ENCODE assay signal across 25 mouse cellular contexts in the genomic region with DNA sequence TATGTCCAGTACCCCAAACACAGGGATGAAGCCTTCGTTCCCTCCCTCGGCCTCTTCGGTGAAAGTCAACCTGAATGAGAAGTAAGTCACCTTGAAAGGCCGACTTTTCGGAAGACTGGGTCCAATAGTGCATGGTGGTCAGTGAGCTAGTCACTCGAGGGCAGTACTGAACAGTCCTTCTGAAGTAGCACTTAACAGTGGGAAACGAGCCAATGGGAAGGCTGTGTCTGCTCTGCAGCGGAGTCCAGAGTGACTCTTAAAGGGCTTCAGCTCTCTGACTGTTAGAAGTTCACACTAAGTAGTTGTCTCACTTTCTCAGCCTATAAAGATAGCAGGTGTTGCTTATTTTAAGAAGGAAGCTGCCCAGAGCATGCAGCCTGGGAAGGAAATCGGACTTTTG. TPM values are rescaled to one million over a fixed set of nuclear protein-coding genes. Genes with fewer than 3 reads are reported as not detected.
A peak's percentile ranks its signal among the peaks of the same experiment; 100 is the strongest.
DNase-seq lines count a peak whose midpoint lies in the region; ATAC-seq lines count a peak whose summit lies in the region.
"Had no signal": no experiment of that assay in that cellular context is flagged by ENCODE, and none has a peak within 500 bp of the region (broad histone marks: within the 10 kb centered on the region; RNA-seq: fewer than 3 reads in every experiment).

No protein-coding gene starts in this region.

- ATAC-seq in midbrain, embryonic 11.5 days (ENCODE audit: low FRiP score), result no peak
- no peak for ATAC-seq in midbrain, embryonic 13.5 days
- ATAC-seq in lung, embryonic 16.5 days (ENCODE audit: low read depth), result peak; percentile 49; the same call in 1 of the 2 replicates
- ATAC-seq in hindbrain, embryonic 14.5 days (ENCODE audit: low FRiP score), result no peak
- ATAC-seq: CD4-positive, CD25-positive, alpha-beta regulatory T cell, adult 4 months; forebrain, embryonic 15.5 days had no signal

- 97% methylated on average over 9 of the region's 9 CpGs for WGBS in midbrain, embryonic 11.5 days
- 93% methylated on average over 9 of the region's 9 CpGs for WGBS in midbrain, embryonic 13.5 days
- 81% methylated on average over 9 of the region's 9 CpGs for WGBS in lung, embryonic 16.5 days
- WGBS in hindbrain, embryonic 14.5 days, result 94% methylated on average over 9 of the region's 9 CpGs

- peak; percentile 33 for DNase-seq in midbrain, embryonic 11.5 days (ENCODE audit: low spot score, missing footprints)
- peak; percentile 59 for DNase-seq in lung, postnatal 14 days
- DNase-seq in lung, postnatal 4 days, result peak; percentile 54 to 55
- no peak for DNase-seq in cerebellum, postnatal 36 days
- no peak for DNase-seq in spleen, postnatal 10 days (ENCODE audit: low spot score in 2 of 2)
- DNase-seq in hindbrain, embryonic 14.5 days (ENCODE audit: low spot score), result no peak
- DNase-seq: adrenal gland, adult 2 months; adrenal gland, postnatal 14 days; cerebellum, adult 18-20 months; cerebellum, adult 9-10 months; cerebellum, postnatal 14 days; embryo, embryonic 11 days; gastrocnemius, postnatal 25 days; heart, postnatal 4 days had no signal

- no peak overlapping the region for H3K9ac ChIP-seq in midbrain, embryonic 11.5 days (ENCODE audit: low read length)
- H3K9ac ChIP-seq in midbrain, embryonic 13.5 days (replicated peaks), result no peak overlapping the region
- H3K9ac ChIP-seq in lung, embryonic 16.5 days (ENCODE audit: low read length), result no peak overlapping the region
- H3K9ac ChIP-seq in hindbrain, embryonic 14.5 days, result no peak overlapping the region
- H3K9ac ChIP-seq: embryonic facial prominence, embryonic 13.5 days; forebrain, embryonic 12.5 days; forebrain, embryonic 15.5 days; heart, embryonic 12.5 days; heart, embryonic 15.5 days; hindbrain, embryonic 15.5 days had no signal

- no peaks in the 10 kb centered on the region for H3K9me3 ChIP-seq in midbrain, embryonic 11.5 days (ENCODE audit: control insufficient read depth, low read length)
- H3K9me3 ChIP-seq in midbrain, embryonic 13.5 days, result no peaks in the 10 kb centered on the region
- H3K9me3 ChIP-seq in lung, embryonic 16.5 days (ENCODE audit: control insufficient read depth, low read length), result no peaks in the 10 kb centered on the region
- H3K9me3 ChIP-seq in hindbrain, embryonic 14.5 days (ENCODE audit: control insufficient read depth, low read length), result no peaks in the 10 kb centered on the region
- H3K9me3 ChIP-seq: embryonic facial prominence, embryonic 10.5 days; embryonic facial prominence, embryonic 13.5 days; forebrain, embryonic 12.5 days; forebrain, embryonic 15.5 days; heart, embryonic 12.5 days; heart, embryonic 15.5 days; hindbrain, embryonic 15.5 days had no signal

- H3K4me1 ChIP-seq in midbrain, embryonic 11.5 days (ENCODE audit: control insufficient read depth, insufficient read depth, low read length), result no peaks in the 10 kb centered on the region
- no peaks in the 10 kb centered on the region for H3K4me1 ChIP-seq in midbrain, embryonic 13.5 days (replicated peaks)
- no peaks in the 10 kb centered on the region for H3K4me1 ChIP-seq in lung, embryonic 16.5 days (replicated peaks; ENCODE audit: control insufficient read depth, insufficient read depth, low read length)
- no peaks in the 10 kb centered on the region for H3K4me1 ChIP-seq in hindbrain, embryonic 14.5 days (replicated peaks; ENCODE audit: control insufficient read depth, insufficient read depth, low read length)
- H3K4me1 ChIP-seq: embryonic facial prominence, embryonic 10.5 days; embryonic facial prominence, embryonic 13.5 days; forebrain, embryonic 12.5 days; forebrain, embryonic 15.5 days; heart, embryonic 12.5 days; heart, embryonic 15.5 days; hindbrain, embryonic 15.5 days had no signal

- H3K27ac ChIP-seq in midbrain, embryonic 11.5 days (ENCODE audit: low read depth, low read length), result no peak overlapping the region
- no peak overlapping the region for H3K27ac ChIP-seq in midbrain, embryonic 13.5 days
- H3K27ac ChIP-seq in lung, embryonic 16.5 days (ENCODE audit: low read length), result no peak overlapping the region
- no peak overlapping the region for H3K27ac ChIP-seq in hindbrain, embryonic 14.5 days
- H3K27ac ChIP-seq: embryonic facial prominence, embryonic 10.5 days; embryonic facial prominence, embryonic 13.5 days; forebrain, embryonic 12.5 days; forebrain, embryonic 15.5 days; heart, embryonic 15.5 days; hindbrain, embryonic 15.5 days had no signal

- H3K4me2 ChIP-seq in midbrain, embryonic 11.5 days, result no peak overlapping the region
- no peak overlapping the region for H3K4me2 ChIP-seq in midbrain, embryonic 13.5 days (replicated peaks)
- H3K4me2 ChIP-seq in lung, embryonic 16.5 days (ENCODE audit: low read depth, low read length), result no peak overlapping the region
- no peak overlapping the region for H3K4me2 ChIP-seq in hindbrain, embryonic 14.5 days (replicated peaks)
- H3K4me2 ChIP-seq: embryonic facial prominence, embryonic 13.5 days; forebrain, embryonic 12.5 days; forebrain, embryonic 15.5 days; heart, embryonic 12.5 days; heart, embryonic 15.5 days; hindbrain, embryonic 15.5 days had no signal

- H3K27me3 ChIP-seq in midbrain, embryonic 11.5 days (ENCODE audit: control insufficient read depth, insufficient read depth, low read length), result no peaks in the 10 kb centered on the region
- H3K27me3 ChIP-seq in midbrain, embryonic 13.5 days, result no peaks in the 10 kb centered on the region
- H3K27me3 ChIP-seq in lung, embryonic 16.5 days (ENCODE audit: control insufficient read depth, insufficient read depth, low read depth, low read length), result no peaks in the 10 kb centered on the region
- H3K27me3 ChIP-seq in hindbrain, embryonic 14.5 days (ENCODE audit: control insufficient read depth, insufficient read depth, low read length), result no peaks in the 10 kb centered on the region
- H3K27me3 ChIP-seq: embryonic facial prominence, embryonic 13.5 days; forebrain, embryonic 12.5 days; forebrain, embryonic 15.5 days; heart, embryonic 12.5 days; heart, embryonic 15.5 days; hindbrain, embryonic 15.5 days had no signal

- H3K36me3 ChIP-seq in midbrain, embryonic 11.5 days (ENCODE audit: control insufficient read depth, insufficient read depth, low read length), result peaks cover 32% of the 10 kb centered on the region
- peaks cover 96% of the 10 kb centered on the region for H3K36me3 ChIP-seq in midbrain, embryonic 13.5 days
- H3K36me3 ChIP-seq in lung, embryonic 16.5 days (ENCODE audit: control insufficient read depth, insufficient read depth, low read length), result peaks cover 56% of the 10 kb centered on the region
- H3K36me3 ChIP-seq in hindbrain, embryonic 14.5 days (replicated peaks; ENCODE audit: control insufficient read depth, insufficient read depth), result peaks cover 98% of the 10 kb centered on the region

- H3K4me3 ChIP-seq in midbrain, embryonic 11.5 days (ENCODE audit: low read depth, low read length), result no peak overlapping the region
- no peak overlapping the region for H3K4me3 ChIP-seq in midbrain, embryonic 13.5 days (replicated peaks)
- no peak overlapping the region for H3K4me3 ChIP-seq in lung, embryonic 16.5 days (ENCODE audit: low read length)
- H3K4me3 ChIP-seq in hindbrain, embryonic 14.5 days (replicated peaks; ENCODE audit: low read length), result no peak overlapping the region
- H3K4me3 ChIP-seq: embryonic facial prominence, embryonic 10.5 days; embryonic facial prominence, embryonic 13.5 days; erythroblast, embryonic 14.5 days; forebrain, embryonic 12.5 days; forebrain, embryonic 15.5 days; heart, embryonic 12.5 days; heart, embryonic 15.5 days; hindbrain, embryonic 15.5 days had no signal

RNA-seq across cellular contexts. Expression of gene Nup214, which starts 20.7 kb away (rescaled TPM):
- 64.6 and 64.7 TPM in 2 replicates for polyA plus RNA-seq in midbrain, embryonic 11.5 days (2014; fragmentation: Nextera tagmentation; extraction: Ambion mirVana)
- 84.5 and 91.4 TPM in 2 replicates for polyA plus RNA-seq in midbrain, embryonic 13.5 days (2015; fragmentation: Nextera tagmentation; extraction: Ambion mirVana)
- polyA plus RNA-seq in lung, embryonic 16.5 days (2015; fragmentation: Nextera tagmentation; extraction: Ambion mirVana), result 86.6 and 92.3 TPM in 2 replicates
- polyA plus RNA-seq in hindbrain, embryonic 14.5 days (2014; fragmentation: Nextera tagmentation; extraction: Ambion mirVana), result 46.7 and 53.5 TPM in 2 replicates

RNA-seq across cellular contexts. Expression of gene Aif1l, which starts 45.0 kb away (rescaled TPM):
- 65.0 and 65.7 TPM in 2 replicates for polyA plus RNA-seq in midbrain, embryonic 11.5 days (2014; fragmentation: Nextera tagmentation; extraction: Ambion mirVana)
- polyA plus RNA-seq in midbrain, embryonic 13.5 days (2015; fragmentation: Nextera tagmentation; extraction: Ambion mirVana), result 32.1 and 32.6 TPM in 2 replicates
- polyA plus RNA-seq in lung, embryonic 16.5 days (2015; fragmentation: Nextera tagmentation; extraction: Ambion mirVana), result 34.1 and 34.7 TPM in 2 replicates
- 22.8 and 28.4 TPM in 2 replicates for polyA plus RNA-seq in hindbrain, embryonic 14.5 days (2014; fragmentation: Nextera tagmentation; extraction: Ambion mirVana)
- polyA plus RNA-seq: erythroblast, embryonic 14.5 days had no signal

Comparison
In these comparisons a context has a peak if more than half of its experiments do, and no peak if none do; other contexts are left out.
1. DNase-seq: peak in midbrain, embryonic 11.5 days (single experiment), lung, postnatal 14 days (single experiment) and lung, postnatal 4 days (2 of 2); none in cerebellum, postnatal 36 days (0 of 2), spleen, postnatal 10 days (0 of 2) and hindbrain, embryonic 14.5 days (single experiment).